Mouse (Mus musculus) megakaryocyte, embryonic 14.5 days (primary cell): Measurements from ENCODE around the gene Ercc1.

Experiments used
- FLI1 ChIP-seq: IDR thresholded peaks from 2 replicates; pipeline ENCODE4 v1.6.1; 2012; ENCODE audit warnings: low read length, inconsistent platforms, mixed read lengths
- GATA1 ChIP-seq: IDR thresholded peaks from 3 replicates; pipeline ENCODE4 v1.6.1; 2012; ENCODE audit warnings: mixed read lengths, low read length, inconsistent platforms, borderline replicate concordance

DNA sequence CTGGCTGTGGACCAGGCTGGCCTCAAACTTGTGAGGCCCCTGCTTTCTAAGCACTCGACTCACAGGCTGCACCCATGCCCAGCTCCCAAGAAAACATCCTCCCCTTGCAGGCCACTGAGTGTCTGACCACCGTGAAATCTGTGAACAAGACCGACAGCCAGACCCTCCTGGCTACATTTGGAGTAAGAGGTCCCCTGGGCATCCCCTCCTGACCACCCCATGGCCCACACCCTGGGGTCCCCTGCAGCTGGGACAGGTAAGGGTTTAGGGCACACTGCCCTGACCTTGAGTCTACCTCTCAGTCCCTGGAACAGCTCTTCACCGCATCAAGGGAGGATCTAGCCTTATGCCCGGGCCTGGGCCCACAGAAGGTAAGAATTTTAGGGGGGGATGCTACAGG lies 10.4 kb downstream of the Ercc1 start:
- no peak for TF ChIP-seq GATA1
- TF ChIP-seq FLI1, result no peak
